Mouse (Mus musculus): ENCODE results near the gene Mylk.
"Not testable (repeated sequence)": the region's sequence is repeated elsewhere in the genome, so short reads cannot be mapped to it uniquely, and the experiment has no call there.

Mylk gene

DNA sequence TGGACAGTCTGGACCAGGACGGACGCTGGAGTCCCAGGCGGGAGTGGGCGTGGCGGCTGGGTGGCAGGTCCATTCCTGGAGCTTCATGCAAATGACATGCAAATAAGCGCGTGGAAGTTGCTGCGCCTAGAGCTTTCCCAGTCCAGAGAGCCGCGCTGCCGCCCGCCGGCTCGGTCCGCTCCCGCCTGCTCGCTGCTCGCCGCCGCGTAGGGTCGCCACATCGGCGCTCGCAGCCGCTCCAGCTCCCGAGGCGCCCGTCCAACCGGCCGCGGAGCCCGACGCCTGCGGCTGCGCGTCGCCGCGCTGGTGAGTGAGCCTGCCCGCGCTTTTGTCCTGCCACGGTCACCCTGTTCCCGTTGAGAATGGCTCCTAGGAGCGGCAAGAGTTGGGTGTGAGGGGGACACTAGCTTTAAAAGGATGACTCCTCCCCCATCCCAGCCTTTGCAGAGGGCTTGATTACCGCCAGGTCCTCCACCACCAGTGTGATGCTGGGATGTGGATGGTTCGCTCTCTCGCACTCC lies at the start of gene Mylk:
Mylk (plus strand) TSS at position 146 of the 521 bp plus-strand sequence.
- peak; percentile 95 for DNase-seq (ENCODE audit: inconsistent ontology term)

DNA sequence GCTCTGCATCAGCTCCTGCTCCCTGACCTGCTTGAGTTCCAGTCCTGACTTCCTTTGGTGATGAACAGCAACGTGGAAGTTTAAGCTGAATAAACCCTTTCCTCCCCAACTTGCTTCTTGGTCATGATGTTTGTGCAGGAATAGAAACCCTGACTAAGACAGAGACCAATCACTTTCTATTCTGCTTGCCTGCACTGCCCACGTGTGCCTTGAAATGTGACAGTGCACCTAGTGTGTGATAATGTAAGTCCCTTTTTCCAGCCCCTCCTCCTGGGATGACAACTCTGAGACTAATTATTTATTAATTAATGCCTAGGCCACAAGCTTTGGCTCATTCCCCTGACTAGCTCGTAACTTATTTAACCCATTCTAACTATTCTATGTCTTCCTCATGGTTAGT lies 46.3 kb upstream of the Mylk start:
- DNase-seq (ENCODE audit: inconsistent ontology term), result not testable (repeated sequence)

DNA sequence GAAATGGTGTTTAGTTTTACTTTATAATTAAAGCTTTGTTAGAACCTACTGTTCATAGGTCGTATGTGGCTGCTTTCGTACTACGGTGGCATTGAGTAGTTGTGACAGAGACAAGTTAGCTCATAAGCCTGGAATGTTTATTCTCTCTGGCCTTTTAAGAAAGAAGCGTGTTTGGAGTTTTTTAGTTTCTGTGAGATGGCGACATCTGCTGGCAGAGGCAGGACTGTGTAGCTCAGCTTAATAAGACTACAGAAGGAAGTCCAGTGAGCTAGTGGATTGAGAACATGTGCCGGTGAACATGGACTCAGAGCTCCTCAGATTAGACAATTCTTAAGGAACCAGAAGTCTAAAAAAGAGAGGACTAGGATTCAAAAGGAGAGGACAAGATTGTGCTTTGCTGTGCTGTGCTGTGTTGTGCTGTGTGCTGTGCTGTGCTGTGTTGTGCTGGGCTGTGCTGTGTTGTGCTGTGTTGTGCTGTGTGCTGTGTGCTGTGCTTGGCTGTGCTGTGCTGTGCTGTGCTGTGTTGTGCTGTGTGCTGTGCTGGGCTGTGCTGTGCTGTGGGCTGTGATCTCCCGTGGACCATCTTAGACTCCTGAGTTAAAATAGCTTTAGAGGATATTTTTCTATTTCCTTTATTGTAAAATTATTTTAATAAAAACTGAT lies 44.7 kb upstream of the Mylk start:
- peak; percentile 81 for DNase-seq (ENCODE audit: inconsistent ontology term)

DNA sequence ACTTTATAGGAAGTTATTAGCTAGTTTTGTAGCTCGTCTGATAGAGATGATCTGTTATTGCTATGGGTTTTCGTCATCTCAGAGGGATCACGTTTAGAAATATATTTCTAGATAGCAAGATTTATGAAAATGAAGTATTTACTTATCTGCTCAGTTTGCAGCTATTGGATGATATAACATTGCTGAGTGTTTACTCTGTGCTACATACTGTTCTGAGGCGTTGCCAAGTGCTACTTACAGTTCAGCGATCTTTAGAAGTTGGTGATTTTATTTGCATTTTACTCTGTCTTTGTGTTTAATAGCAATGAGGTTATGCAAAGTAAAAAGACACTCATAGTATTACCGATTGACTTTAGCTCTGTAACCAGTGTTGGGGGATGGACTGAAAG lies 44.2 kb upstream of the Mylk start:
- no peak for DNase-seq (ENCODE audit: inconsistent ontology term)

GRCm38 (mm10) chr16:34706019-34706418 lies 39.0 kb upstream of the Mylk start:
- DNase-seq (ENCODE audit: inconsistent ontology term), result no peak

GRCm38 (mm10) chr16:34706487-34706946 lies 38.5 kb upstream of the Mylk start:
- DNase-seq (ENCODE audit: inconsistent ontology term), result peak; percentile 24

DNA sequence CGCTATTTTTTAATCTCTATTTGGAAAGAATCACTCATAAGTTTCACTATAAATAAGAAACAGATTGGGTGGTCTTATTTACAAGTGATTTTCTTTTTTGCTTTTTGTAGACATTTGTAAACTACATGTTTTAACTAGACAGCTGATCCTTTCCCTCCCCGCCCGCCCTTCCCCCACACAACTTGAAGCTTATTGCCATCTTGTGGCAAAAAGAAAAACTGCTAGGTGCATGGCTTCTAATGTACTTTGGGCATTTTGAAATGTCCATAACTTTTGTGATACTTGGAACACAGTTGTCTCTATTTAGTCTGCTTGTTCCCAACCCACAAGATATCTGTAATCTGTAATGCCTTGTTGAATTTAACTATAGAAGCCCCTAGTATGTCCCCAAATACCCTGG lies 33.5 kb upstream of the Mylk start:
- DNase-seq (ENCODE audit: inconsistent ontology term), result peak; percentile 41

DNA sequence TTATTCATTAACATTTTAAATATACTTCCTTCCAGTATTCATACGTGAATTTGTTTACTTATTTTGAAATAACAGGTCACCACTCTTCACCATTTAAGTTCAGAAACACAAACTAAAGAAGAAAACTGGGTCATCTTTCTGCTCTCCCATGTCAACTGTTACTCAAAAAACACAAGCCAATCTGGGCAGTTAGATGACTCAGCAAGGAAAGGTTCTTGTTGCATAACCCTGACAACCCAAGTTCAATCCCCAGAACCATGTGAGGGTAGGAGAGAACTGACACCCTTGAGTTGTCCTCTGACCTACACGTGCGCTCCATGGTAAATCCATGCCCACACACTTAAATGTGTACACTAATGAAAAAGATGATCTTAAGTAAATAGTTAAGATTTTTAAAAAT lies 19.9 kb upstream of the Mylk start:
- no peak for DNase-seq (ENCODE audit: inconsistent ontology term)

DNA sequence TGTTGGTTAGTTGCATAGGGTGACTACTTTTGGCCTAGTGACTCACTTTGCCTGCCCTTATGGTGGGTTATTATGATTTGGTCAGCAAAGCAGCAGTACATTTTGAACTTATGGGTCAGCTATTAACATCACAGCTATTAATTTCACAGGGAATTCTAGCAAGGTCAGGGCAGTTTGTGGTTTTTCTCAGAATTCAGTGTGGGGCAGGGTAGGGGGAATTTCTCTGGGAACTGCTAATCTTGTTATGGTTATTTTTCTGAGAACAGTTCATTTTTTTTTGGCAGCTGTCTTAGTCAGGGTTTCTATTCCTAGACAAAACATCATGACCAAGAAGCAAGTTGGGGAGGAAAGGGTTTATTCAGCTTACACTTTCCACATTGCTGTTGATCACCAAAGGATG lies 16.4 kb upstream of the Mylk start:
- DNase-seq (ENCODE audit: inconsistent ontology term), result not testable (repeated sequence)

- no peak for DNase-seq (ENCODE audit: inconsistent ontology term)
These were observed 15.6 kb upstream of the Mylk start for GRCm38 (mm10) chr16:34729371-34729770.

- no peak for DNase-seq (ENCODE audit: inconsistent ontology term)
These were observed 6.3 kb upstream of the Mylk start for GRCm38 (mm10) chr16:34738656-34739233.

DNA sequence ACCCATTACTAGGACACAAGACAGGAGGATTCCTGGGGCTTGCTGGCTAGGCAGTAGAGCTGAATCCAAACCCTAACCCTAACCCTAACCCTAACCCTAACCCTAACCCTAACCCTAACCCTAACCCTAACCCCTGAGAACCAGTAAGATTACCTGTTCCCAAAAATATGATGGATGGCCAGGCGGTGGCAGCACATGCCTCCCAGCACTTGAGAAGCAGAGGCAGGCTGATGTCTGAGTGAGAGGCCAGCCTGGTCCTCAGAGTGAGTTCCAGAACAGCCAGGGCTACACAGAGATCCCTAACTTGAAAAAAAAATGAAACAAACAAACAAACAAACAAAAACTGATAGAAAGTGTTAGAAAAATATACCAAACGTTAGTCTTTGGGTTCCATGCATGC lies 2.1 kb upstream of the Mylk start:
- DNase-seq (ENCODE audit: inconsistent ontology term), result no peak

GRCm38 (mm10) chr16:34748081-34748720 lies 3.2 kb downstream of the Mylk start:
- DNase-seq (ENCODE audit: inconsistent ontology term), result no peak

DNA sequence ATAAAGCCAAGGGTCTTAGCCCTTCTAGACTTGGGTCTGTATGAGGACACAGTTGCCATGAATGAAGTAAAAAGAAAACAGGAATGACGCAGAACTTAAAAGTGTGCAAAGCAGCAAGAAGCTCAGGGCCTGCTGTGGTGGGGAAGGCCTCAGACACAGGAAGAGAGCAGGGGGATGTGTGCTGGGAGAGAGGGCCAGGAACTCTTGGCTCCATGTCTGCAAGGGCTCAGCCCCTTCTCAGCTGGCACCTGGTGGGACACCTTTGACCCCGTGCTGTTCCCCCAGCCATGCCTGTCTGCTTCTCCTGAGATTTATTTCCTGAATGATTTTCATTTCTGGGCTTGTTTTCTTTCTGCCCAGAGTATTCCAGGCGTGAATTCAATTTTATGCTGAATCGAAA lies 4.5 kb downstream of the Mylk start:
- DNase-seq (ENCODE audit: inconsistent ontology term), result no peak

- peak; percentile 67 for DNase-seq (ENCODE audit: inconsistent ontology term)
These were observed 7.0 kb downstream of the Mylk start for GRCm38 (mm10) chr16:34752026-34752425.

DNA sequence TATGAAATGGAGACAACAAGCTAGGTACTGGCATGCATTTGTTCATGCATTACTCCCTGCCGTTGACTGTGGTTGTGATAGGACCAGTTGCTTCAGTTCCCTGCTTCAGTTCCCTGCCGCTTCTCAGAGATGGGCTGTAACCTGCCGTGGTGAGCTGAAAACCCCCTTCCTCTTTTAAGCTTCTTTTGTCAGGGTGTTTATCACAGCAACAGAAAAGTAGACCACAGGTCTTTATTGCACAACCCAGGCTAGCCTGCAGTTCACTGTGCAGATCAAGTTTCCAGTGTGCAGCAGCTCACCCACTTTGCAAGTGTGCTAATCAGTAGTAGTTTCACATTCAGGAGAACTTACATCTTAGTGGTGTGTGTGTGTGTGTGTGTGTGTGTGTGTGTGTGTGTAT lies 8.0 kb downstream of the Mylk start:
- DNase-seq (ENCODE audit: inconsistent ontology term), result no peak

DNA sequence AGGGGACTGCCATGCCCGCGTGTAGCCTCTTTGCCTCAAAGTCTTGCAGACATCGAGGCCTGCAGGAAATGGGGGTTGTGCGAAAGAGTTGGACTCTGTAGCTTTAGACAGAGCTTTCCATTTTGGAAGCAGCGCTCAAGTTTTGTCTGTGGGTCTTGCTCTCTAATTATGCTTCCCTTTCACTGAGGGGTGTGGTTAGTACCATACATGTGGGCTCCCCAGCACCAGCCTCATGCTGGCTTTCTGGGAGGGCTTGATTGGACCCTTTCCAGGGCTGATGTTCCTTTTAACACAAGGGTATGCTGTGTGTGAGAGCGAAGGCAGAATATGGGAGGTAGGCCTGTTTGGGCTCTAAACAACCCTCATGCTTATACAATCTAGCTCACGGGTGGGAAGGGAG lies 12.0 kb downstream of the Mylk start:
- no peak for DNase-seq (ENCODE audit: inconsistent ontology term)

DNA sequence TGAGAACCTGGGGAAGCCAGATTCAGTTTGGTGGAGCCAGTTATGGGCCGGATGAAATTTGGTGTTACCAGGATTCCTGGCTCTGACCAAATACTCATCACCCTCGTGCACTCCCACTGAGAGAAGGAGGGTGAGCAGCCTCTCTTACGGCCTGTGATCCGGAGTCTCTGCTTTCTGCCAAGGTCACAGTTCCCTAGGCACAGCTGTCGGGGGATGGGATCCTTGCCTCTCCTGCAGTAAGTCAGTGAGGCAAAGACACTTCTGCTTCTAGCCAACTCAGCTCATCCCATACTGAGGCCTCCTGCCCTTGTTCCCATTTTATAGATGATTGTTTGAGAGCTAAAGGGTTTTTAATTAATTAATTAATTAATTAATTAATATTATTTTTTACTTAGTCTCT lies 13.2 kb downstream of the Mylk start:
- no peak for DNase-seq (ENCODE audit: inconsistent ontology term)

DNA sequence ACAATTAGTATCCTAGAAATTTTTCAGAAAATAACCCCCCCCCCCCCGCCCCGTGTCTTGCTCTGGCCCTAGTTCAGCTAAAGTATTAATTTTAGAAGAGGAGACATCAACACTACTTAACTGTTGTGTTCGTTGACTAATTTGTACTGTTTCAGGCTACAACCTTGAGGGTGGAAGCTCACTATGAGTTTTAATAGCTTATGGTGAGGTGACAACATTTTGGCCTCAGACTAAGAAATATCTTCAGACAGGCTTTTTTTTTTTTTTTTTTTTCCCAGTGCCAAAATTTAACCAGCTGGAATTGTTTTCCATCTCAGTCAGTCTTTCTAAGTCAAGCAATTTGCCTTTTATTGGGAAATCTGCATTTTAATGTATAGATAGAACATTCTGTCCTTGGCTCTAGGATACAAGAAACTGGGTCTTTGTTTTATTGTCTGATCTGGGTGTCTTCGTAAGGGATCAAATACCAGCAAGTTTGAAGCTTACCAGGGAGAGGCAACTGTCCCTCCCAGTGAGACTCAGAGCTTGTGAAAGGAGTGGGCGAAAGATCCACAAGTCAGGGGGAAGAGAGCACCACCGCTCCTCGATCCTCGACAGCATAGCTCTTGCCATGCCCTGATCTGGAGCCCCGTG lies 19.1 kb downstream of the Mylk start:
- no peak for DNase-seq (ENCODE audit: inconsistent ontology term)

DNA sequence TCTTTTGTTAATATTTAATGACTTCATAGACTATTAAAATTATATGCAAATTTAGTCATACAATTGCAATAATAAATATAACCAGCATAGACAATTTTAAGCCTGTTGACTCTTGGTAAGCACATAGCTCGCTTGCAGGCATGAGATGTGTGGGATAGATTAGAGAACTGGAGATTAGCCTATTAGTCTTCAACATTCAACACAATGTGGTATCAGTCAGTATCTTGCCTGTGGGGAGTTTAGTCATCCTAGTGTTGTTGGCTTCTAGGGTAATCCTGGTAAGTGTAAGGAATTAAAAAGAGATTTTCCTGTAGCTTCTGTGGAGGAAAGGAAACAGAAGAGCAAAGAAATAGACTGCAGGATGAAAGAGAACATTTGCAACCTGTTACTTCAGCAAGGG lies 20.7 kb downstream of the Mylk start:
- DNase-seq (ENCODE audit: inconsistent ontology term), result no peak

GRCm38 (mm10) chr16:34766193-34766592 lies 21.2 kb downstream of the Mylk start:
- DNase-seq (ENCODE audit: inconsistent ontology term), result no peak

GRCm38 (mm10) chr16:34767443-34767842 lies 22.4 kb downstream of the Mylk start:
- DNase-seq (ENCODE audit: inconsistent ontology term), result no peak

DNA sequence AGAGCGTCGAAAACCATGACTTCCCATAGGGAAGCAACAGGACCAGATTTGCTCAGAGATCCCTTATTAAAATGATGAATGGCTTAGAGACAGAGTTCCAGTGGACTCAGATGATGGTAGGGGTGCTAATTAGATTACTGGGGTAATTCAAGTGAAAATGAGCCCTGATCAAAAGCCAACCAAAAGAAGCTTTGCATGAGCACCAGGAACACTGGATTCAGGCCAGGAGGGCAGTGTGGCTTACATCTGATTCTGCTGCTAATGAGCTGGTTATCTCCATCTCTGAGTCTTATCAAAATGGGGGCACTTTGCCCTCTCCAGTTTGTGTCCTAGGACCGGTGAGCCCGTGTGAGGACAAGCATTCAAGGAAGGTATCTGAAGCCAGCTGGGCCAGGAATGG lies 23.4 kb downstream of the Mylk start:
- DNase-seq (ENCODE audit: inconsistent ontology term), result no peak

All from Muller cell, postnatal 12 days (primary cell).